Mouse (Mus musculus) liver, embryonic 14.5 days (tissue): ENCODE measurements around the gene Kxd1. TPM values are rescaled to one million over a fixed set of nuclear protein-coding genes. Genes with fewer than 3 reads are reported as not detected.

Source experiments
- ATAC-seq: fragments of 200-750 bp; cut with Nextera tagmentation; 2 replicates; pipeline ENCODE4 v1.8.0; 2017; ENCODE audit warnings: moderate number of reproducible peaks, mild to moderate bottlenecking, moderate library complexity; ENCODE audit not compliant: insufficient read depth
- DNase-seq, 3 experiments: peaks; one replicate each; pipeline ENCODE4 v3.0.0-alpha.2; 2012 to 2013; ENCODE audit warnings: low read depth in 3 of 3, low spot score in 3 of 3
- H3K27ac ChIP-seq: fragments of 300-500 bp; sonication (generic); 2 replicates; pipeline ENCODE4 v1.5.1; 2014; ENCODE audit warnings: moderate library complexity, mild to moderate bottlenecking, control low read depth, inconsistent platforms
- H3K27me3 ChIP-seq: fragments of 300-500 bp; sonication (generic); 2 replicates; pipeline ENCODE4 v1.6.1; 2014; ENCODE audit warnings: mild to moderate bottlenecking, low read length, moderate library complexity; ENCODE audit not compliant: control insufficient read depth, insufficient read depth
- H3K36me3 ChIP-seq: fragments of 300-500 bp; sonication (generic); replicated peaks from 2 replicates; pipeline ENCODE4 v1.6.1; 2014; ENCODE audit warnings: low read depth; ENCODE audit not compliant: control insufficient read depth, insufficient read depth
- H3K4me1 ChIP-seq, 2 experiments: fragments of 200-500 bp in 1 of 2; fragments of 300-500 bp in 1 of 2; sonication (generic) in 1 of 2; replicated peaks; 2 replicates each; pipeline ENCODE4 v1.6.1; 2012 to 2014; ENCODE audit warnings: antibody characterized with exemption in 1 of 2, inconsistent platforms in 1 of 2, low read length in 1 of 2; ENCODE audit not compliant: control insufficient read depth in 2 of 2, insufficient read depth in 2 of 2
- H3K4me2 ChIP-seq: fragments of 300-500 bp; sonication (generic); 2 replicates; pipeline ENCODE4 v1.6.1; 2014; ENCODE audit warnings: low read depth, mild to moderate bottlenecking, control low read depth, moderate library complexity
- H3K4me3 ChIP-seq, 2 experiments: fragments of 200-500 bp in 1 of 2; fragments of 300-500 bp in 1 of 2; sonication (generic) in 1 of 2; 2 replicates each; pipeline ENCODE4 v1.5.1; 2012 to 2014; ENCODE audit warnings: low read depth in 2 of 2, low read length in 2 of 2, mild to moderate bottlenecking in 2 of 2, control low read depth in 1 of 2, inconsistent platforms in 1 of 2, moderate library complexity in 1 of 2; ENCODE audit not compliant: insufficient read depth in 1 of 2
- H3K9ac ChIP-seq: fragments of 300-500 bp; sonication (generic); replicated peaks from 2 replicates; pipeline ENCODE4 v1.6.1; 2014; ENCODE audit warnings: mild to moderate bottlenecking, control low read depth, moderate library complexity
- H3K9me3 ChIP-seq: fragments of 300-500 bp; sonication (generic); 2 replicates; pipeline ENCODE4 v1.6.1; 2016; ENCODE audit warnings: low read length, mixed read lengths; ENCODE audit not compliant: control insufficient read depth
- CTCF ChIP-seq: IDR thresholded peaks from 2 replicates; pipeline ENCODE4 v1.5.1; 2016; ENCODE audit warnings: antibody characterized with exemption, low read depth, control low read depth
- EP300 ChIP-seq: IDR thresholded peaks from 2 replicates; pipeline ENCODE4 v1.6.1; 2016; ENCODE audit warnings: antibody characterized with exemption, low read depth
- WGBS: fragments of 180-500 bp; shearing (Covaris S2); extraction: QIAGEN DNeasy Blood & Tissue Kit; methylation state at CpG from one replicate; pipeline ENCODE4 v1.1.7; 2014; ENCODE audit not compliant: insufficient replicate concordance; 5-methylcytosine and 5-hydroxymethylcytosine counted together
- polyA plus RNA-seq, 2 experiments: library from polyadenylated mRNA; depleted of rRNA in 1 of 2; stranded (reverse) in 1 of 2; unstranded in 1 of 2; fragments of >200 nt; fragmentation: Nextera tagmentation in 1 of 2; extraction: Ambion mirVana in 1 of 2; gene quantifications; 2 replicates each; pipeline versions ENCODE4 v1.2.1 to v1.2.3; 2012 to 2014

Gene Kxd1
- polyA plus RNA-seq, 2 experiments = 28.9 to 32.6 TPM

DNA sequence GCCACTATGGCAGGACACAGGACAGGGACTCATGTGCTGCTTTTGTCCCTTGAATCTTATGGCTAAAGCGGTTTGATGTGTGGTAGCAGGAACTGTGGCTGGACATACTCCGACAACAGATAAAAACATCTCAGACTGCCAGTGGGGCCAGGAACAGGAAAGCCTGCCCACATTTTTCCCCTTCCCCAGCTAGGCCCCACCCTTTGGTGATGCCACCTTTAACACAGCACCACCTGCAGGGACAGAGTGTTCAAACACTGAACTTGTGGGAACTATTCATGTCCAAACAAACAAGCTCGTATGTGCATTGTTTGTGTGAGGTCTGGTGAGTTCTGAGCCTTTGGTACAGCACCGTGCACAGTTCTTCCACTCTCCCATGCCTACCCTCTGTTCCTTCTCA lies 30.6 kb upstream of the Kxd1 start:
- Histone ChIP-seq H3K4me2 (no peak overlapping the region), H3K9ac (no peak overlapping the region), H3K4me3 (no peak overlapping the region), H3K27ac (no peak overlapping the region), H3K9me3 (no peaks in the 10 kb centered on the region), H3K27me3 (no peaks in the 10 kb centered on the region), H3K36me3 (no peaks in the 10 kb centered on the region), H3K4me1 (peaks cover 17 to 74% of the 10 kb centered on the region in 2 experiments)
- peak; percentile 54 for TF ChIP-seq CTCF
- TF ChIP-seq EP300 = no peak
- 11% methylated on average over 4 of the region's 4 CpGs for WGBS
- DNase-seq (no peak), ATAC-seq (0 out of 2 replicates have a peak, but pooled peaks have one; percentile 3)

DNA sequence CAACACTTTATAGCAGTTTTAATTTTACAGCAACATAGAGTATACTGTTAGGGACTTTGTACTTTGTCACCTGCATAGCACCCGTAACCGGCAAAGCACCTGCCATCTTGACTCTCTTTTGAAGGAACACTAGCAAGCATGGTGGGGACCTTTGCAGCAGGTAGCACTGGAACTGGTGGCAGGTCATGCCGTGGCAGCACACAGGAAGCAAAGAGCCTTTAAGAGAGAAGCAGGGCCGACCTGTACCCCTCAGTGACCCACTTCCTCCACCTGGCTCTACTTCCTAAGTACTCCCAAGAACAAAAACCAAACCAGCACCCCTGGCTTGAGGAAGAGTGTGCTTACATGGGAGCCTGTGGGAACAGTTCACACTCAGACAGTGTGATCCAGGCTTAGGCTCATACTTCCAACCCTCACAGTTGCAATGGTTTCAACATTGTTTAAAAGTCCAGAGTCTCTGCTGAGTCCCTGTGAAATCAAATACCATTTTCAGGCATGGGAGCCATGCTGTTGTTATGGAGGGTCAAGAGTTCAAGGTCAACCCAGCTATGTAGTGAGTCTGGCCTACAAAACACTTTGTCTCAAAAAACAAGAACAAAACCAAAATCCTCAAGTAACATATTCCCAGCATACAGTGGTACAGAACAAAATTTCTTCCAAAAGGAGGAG lies 27.5 kb upstream of the Kxd1 start:
- H3K9me3 ChIP-seq = no peaks in the 10 kb centered on the region
- DNase-seq (no peak), ATAC-seq (peak; percentile 51; the same call in 1 of the 2 replicates)
- H3K9ac ChIP-seq = no peak overlapping the region
- no peaks in the 10 kb centered on the region for H3K36me3 ChIP-seq
- no peak overlapping the region for H3K4me3 ChIP-seq
- no peak overlapping the region for H3K4me2 ChIP-seq
- 61% methylated on average over 4 of the region's 4 CpGs for WGBS
- TF ChIP-seq CTCF (no peak), EP300 (no peak)
- no peaks in the 10 kb centered on the region for H3K27me3 ChIP-seq
- H3K4me1 ChIP-seq = peaks cover 6 to 65% of the 10 kb centered on the region in 2 experiments
- H3K27ac ChIP-seq = peak overlapping the region; percentile 53

DNA sequence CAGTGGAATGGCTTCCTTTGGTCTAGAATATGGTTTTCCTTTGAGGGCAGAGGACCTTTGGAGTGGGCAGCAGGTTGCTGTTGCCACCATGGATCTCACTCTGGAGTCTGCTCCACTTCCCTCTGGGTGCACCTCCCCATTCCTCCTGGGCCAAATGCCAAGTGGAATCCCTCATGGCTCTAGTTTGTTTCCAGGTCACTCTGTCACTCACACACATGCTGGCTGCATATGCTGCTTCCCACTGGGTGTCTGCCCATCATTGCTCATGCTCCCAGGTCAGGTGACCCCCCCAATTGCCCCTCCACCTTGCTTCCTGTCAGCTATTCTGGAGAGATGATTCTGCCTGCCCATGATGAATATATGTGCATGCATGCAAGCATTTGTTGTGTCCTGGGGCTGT lies 26.0 kb upstream of the Kxd1 start:
- Histone ChIP-seq H3K36me3 (no peaks in the 10 kb centered on the region), H3K4me2 (no peak overlapping the region), H3K9me3 (no peaks in the 10 kb centered on the region), H3K4me1 (peaks cover 6 to 64% of the 10 kb centered on the region in 2 experiments), H3K9ac (no peak overlapping the region), H3K27me3 (no peaks in the 10 kb centered on the region), H3K4me3 (no peak overlapping the region), H3K27ac (no peak overlapping the region)
- ATAC-seq = no peak
- DNase-seq = no peak
- no peak for TF ChIP-seq CTCF

DNA sequence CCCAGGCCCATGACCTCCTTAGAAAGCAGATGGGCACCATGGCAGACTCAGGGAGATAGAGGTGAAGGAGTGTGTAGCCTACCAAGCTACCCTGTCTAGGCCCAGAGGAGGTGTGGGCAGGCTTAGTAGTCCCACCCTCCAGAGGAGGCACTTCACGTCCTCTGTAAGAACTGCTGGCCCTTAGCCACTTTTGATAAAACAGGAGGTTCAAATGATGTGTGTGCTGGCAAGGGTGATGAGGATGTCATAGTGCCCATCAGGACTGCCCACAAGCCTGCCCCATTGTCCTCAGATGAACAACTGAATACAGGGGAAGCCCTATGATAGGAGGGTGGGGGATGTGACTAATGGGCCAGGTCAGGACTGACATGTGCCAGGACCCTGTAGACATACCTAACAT lies 25.1 kb upstream of the Kxd1 start:
- no peak overlapping the region for H3K27ac ChIP-seq
- no peaks in the 10 kb centered on the region for H3K9me3 ChIP-seq
- H3K4me2 ChIP-seq = no peak overlapping the region
- no peaks in the 10 kb centered on the region for H3K36me3 ChIP-seq
- DNase-seq (no peak), ATAC-seq (no peak)
- no peaks in the 10 kb centered on the region for H3K27me3 ChIP-seq
- no peak overlapping the region for H3K9ac ChIP-seq
- H3K4me3 ChIP-seq = no peak overlapping the region
- 29% methylated on average over 1 of the region's 1 CpGs for WGBS
- peaks cover 3 to 63% of the 10 kb centered on the region in 2 experiments for H3K4me1 ChIP-seq
- TF ChIP-seq CTCF (no peak), EP300 (no peak)

DNA sequence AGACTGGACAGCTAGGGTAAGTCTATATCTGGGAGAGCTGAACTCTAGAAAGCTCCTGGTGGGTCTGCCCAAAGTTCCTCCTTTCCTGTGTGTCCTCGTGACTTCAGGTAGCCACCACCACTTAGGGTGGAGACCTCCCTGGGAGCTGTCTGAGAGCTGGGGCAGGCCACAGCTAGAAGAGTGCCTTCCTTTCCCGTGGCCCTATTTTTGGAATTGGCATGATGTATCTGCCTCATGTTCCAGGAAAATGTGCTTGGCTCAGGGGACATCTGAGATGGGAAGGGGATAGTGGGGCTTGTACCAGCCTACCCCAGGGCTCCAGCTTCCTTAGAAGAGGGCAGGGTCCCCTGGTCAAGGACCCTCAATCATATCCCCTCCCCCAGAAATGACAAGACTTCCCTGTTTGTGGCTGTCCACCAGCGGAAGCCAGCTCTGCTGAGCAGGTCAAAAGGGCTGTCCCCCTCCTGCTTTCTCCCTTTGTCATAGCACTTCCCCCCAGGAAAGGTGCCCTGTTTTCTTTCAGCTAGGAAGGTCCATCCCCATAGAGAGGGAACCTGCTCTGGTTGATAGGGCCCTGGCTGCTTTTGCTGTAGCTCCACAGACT lies 23.9 kb upstream of the Kxd1 start:
- ATAC-seq (no peak), DNase-seq (no peak)
- Histone ChIP-seq H3K9ac (no peak overlapping the region), H3K36me3 (no peaks in the 10 kb centered on the region), H3K4me1 (peaks cover 3 to 58% of the 10 kb centered on the region in 2 experiments), H3K4me3 (no peak overlapping the region), H3K27me3 (no peaks in the 10 kb centered on the region), H3K9me3 (no peaks in the 10 kb centered on the region), H3K4me2 (no peak overlapping the region), H3K27ac (no peak overlapping the region)
- TF ChIP-seq CTCF (no peak), EP300 (no peak)
- WGBS = 34% methylated on average over 3 of the region's 3 CpGs
